Mouse (Mus musculus): ENCODE data around the gene Tmem221. TPM values are rescaled to one million over a fixed set of nuclear protein-coding genes. Genes with fewer than 3 reads are reported as not detected.
A peak's percentile ranks its signal among the peaks of the same experiment; 100 is the strongest.

Tmem221 gene
- polyA plus RNA-seq, 1 experiment from 2014 or later, result not detected

DNA sequence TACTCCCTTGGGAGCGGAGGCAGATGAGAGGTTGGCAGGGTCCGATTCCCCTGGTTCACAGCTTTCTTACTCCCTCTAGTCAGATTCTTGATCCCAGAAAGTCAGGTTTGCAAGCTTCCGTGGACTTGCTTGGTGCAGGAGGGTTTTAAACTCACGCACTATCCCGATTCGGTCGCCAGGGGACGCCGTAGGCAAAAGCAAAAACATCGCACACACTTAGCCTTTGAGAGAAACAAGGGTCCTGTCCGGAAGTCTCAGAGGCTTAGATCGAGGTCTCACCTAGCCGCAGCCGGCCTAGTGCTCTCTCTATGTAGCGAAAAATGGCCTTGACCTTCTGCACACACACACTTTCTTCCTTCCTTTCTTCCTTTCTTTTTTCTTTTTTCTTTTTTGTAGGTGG, 2.7 kb upstream of the Tmem221 start:
- ATAC-seq, result 0 out of 2 replicates have a peak, but pooled peaks have one; percentile 22
- Histone ChIP-seq H3K27ac (ENCODE audit: low read length) (no peak overlapping the region), H3K9me3 (replicated peaks; ENCODE audit: control insufficient read depth, low read length, poor library complexity, severe bottlenecking) (no peaks in the 10 kb centered on the region), H3K4me2 (ENCODE audit: low read length) (no peak overlapping the region), H3K36me3 (ENCODE audit: control insufficient read depth, insufficient read depth, low read length) (no peaks in the 10 kb centered on the region), H3K9ac (ENCODE audit: low read depth, low read length) (no peak overlapping the region), H3K27me3 (ENCODE audit: control insufficient read depth, insufficient read depth, low read depth, low read length) (peaks cover 65% of the 10 kb centered on the region), H3K4me1 (ENCODE audit: control insufficient read depth, insufficient read depth, low read length) (peaks cover 13% of the 10 kb centered on the region), H3K4me3 (ENCODE audit: low read depth, low read length) (no peak overlapping the region)
- 3% methylated on average over 15 of the region's 15 CpGs for whole genome bisulfite sequencing

DNA sequence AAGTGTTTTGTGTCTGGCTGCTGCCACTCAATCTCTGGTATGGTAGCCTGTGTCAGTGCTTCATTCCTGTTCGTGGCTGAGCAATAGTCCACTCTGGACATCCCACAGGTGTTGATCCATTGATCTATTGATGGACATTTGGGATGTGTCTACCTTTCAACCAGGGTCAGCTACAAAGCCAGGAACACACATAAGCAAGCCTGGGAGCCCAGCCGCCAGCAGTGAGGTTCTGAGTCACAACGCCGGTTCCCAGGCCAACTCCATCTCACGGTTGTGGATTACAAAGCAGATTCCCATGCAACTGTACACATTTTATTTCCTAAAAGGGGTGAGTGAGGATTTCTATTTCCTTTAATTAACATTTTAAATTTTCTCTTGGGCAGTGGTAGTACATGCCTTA, 2.1 kb upstream of the Tmem221 start:
- H3K9me3 ChIP-seq (replicated peaks; ENCODE audit: control insufficient read depth, low read length, poor library complexity, severe bottlenecking), result no peaks in the 10 kb centered on the region
- H3K27me3 ChIP-seq (ENCODE audit: control insufficient read depth, insufficient read depth, low read depth, low read length), result peaks cover 67% of the 10 kb centered on the region
- no peak overlapping the region for H3K9ac ChIP-seq (ENCODE audit: low read depth, low read length)
- H3K27ac ChIP-seq (ENCODE audit: low read length), result no peak overlapping the region
- H3K36me3 ChIP-seq (ENCODE audit: control insufficient read depth, insufficient read depth, low read length), result no peaks in the 10 kb centered on the region
- no peak overlapping the region for H3K4me3 ChIP-seq (ENCODE audit: low read depth, low read length)
- H3K4me2 ChIP-seq (ENCODE audit: low read length), result no peak overlapping the region
- WGBS, result 82% methylated on average over 5 of the region's 5 CpGs
- no peak for ATAC-seq
- H3K4me1 ChIP-seq (ENCODE audit: control insufficient read depth, insufficient read depth, low read length), result peaks cover 13% of the 10 kb centered on the region

DNA sequence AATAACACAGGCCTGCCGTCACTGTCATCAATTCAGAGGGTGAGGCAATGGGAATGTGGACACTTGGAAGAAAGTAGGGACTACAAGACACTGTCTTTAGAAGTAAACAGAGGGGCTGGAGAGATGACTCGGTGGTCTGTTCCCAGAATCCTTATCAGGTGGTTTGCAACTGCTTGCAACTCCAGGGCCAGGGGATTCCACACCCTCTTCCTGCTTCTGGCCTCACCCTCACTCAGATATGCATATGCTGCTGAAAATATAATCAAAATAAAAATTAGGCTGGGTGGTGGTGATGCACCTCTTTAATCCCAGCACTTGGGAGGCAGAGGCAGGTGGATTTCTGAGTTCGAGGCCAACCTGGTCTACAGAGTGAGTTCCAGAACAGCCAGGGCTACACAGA, 1.4 kb upstream of the Tmem221 start:
- Histone ChIP-seq H3K27me3 (ENCODE audit: control insufficient read depth, insufficient read depth, low read depth, low read length) (peaks cover 68% of the 10 kb centered on the region), H3K4me3 (ENCODE audit: low read depth, low read length) (no peak overlapping the region), H3K36me3 (ENCODE audit: control insufficient read depth, insufficient read depth, low read length) (no peaks in the 10 kb centered on the region), H3K4me1 (ENCODE audit: control insufficient read depth, insufficient read depth, low read length) (peaks cover 13% of the 10 kb centered on the region), H3K27ac (ENCODE audit: low read length) (no peak overlapping the region), H3K4me2 (ENCODE audit: low read length) (no peak overlapping the region), H3K9ac (ENCODE audit: low read depth, low read length) (no peak overlapping the region), H3K9me3 (replicated peaks; ENCODE audit: control insufficient read depth, low read length, poor library complexity, severe bottlenecking) (no peaks in the 10 kb centered on the region)
- no peak for ATAC-seq
- 78% methylated on average over 3 of the region's 3 CpGs for WGBS

DNA sequence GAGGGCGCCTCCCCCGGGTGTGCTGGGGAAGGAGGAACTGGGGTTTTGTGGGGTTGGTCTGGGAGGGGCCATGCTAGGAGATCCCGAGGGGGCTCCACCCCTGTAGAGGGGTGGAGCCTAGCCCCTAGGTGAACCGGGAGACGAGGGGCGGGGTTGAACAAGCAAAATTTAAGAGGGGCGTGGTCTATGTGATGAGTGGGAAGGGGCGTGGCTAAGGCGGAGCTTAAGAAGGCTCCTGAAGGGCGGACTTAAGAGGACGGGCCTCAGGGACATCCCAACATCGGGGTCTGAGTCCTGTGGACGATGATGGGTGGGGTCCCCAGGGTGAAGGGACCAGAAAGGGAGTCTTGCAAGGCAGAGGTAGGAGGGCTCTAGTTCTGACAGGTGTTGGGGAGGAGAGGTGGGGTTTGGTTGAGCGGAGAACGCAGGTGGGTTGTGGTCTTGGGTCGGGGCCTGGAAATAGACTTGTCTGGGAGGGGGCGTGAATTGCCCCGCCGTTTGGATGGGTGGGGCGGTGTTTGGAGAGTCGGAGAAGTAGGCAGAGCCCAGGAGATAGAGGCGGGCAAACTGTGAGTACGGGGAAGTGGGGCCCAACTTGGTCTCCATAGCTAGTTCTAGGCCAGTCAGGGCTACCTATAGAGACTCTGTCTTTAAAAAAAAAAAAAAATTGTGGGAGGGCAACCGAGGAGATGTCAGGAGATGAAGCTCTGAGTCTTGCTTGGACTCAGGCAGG, 453 bp upstream of the Tmem221 start:
- Histone ChIP-seq H3K4me2 (ENCODE audit: low read length) (peak overlapping the region; percentile 39), H3K27ac (ENCODE audit: low read length) (no peak overlapping the region), H3K4me3 (ENCODE audit: low read depth, low read length) (0 out of 2 replicates have a peak overlapping the region, but pooled peaks have one; percentile 20), H3K9me3 (replicated peaks; ENCODE audit: control insufficient read depth, low read length, poor library complexity, severe bottlenecking) (no peaks in the 10 kb centered on the region), H3K4me1 (ENCODE audit: control insufficient read depth, insufficient read depth, low read length) (peaks cover 13% of the 10 kb centered on the region), H3K36me3 (ENCODE audit: control insufficient read depth, insufficient read depth, low read length) (no peaks in the 10 kb centered on the region), H3K27me3 (ENCODE audit: control insufficient read depth, insufficient read depth, low read depth, low read length) (peaks cover 69% of the 10 kb centered on the region), H3K9ac (ENCODE audit: low read depth, low read length) (no peak overlapping the region)
- 2% methylated on average over 24 of the region's 24 CpGs for WGBS
- no peak for ATAC-seq

DNA sequence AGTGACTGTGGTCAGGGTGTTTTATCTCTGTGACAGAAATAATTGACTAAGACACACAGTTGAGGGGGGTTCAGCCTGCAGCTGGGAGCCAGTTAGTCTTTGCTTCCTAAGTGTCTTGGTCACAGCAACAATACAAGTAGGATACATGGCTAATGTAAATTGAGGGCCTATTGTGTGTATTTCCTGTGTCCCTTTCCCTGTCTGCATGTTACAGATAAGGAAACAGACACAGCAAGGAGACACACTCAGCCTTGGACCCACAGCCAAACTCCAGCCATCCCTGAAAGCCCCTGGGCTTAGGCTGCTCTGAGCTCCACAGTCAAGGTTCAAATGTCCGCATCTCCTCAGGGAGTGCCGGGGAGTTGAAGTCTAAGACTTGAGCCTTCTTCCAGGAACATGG, 4.0 kb downstream of the Tmem221 start:
- no peak for ATAC-seq
- 90% methylated on average over 2 of the region's 2 CpGs for WGBS
- Histone ChIP-seq H3K9me3 (replicated peaks; ENCODE audit: control insufficient read depth, low read length, poor library complexity, severe bottlenecking) (no peaks in the 10 kb centered on the region), H3K27me3 (ENCODE audit: control insufficient read depth, insufficient read depth, low read depth, low read length) (peaks cover 39% of the 10 kb centered on the region), H3K27ac (ENCODE audit: low read length) (no peak overlapping the region), H3K36me3 (ENCODE audit: control insufficient read depth, insufficient read depth, low read length) (no peaks in the 10 kb centered on the region), H3K9ac (ENCODE audit: low read depth, low read length) (no peak overlapping the region), H3K4me2 (ENCODE audit: low read length) (no peak overlapping the region), H3K4me1 (ENCODE audit: control insufficient read depth, insufficient read depth, low read length) (peaks cover 8% of the 10 kb centered on the region), H3K4me3 (ENCODE audit: low read depth, low read length) (no peak overlapping the region)

DNA sequence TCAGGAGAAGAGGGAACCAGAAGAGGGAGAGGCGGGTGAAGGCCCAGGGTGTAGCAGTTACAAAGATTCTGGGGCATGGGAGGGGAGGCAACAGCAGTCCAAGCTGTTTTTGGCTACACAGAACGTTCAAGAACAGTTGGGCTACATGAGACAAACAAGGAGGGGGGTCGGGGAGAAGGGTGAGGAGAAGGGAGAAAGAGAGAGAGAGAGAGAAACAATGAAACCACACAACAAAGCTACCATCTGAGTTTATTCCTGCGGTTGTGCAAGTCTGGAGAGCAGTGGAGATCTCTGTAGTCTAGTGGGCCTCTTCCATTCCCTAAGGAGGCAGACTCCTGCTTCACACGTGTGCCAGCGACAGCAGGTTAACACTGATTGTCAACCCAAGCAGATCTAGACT, 4.7 kb downstream of the Tmem221 start:
- Histone ChIP-seq H3K9me3 (replicated peaks; ENCODE audit: control insufficient read depth, low read length, poor library complexity, severe bottlenecking) (no peaks in the 10 kb centered on the region), H3K4me3 (ENCODE audit: low read depth, low read length) (no peak overlapping the region), H3K36me3 (ENCODE audit: control insufficient read depth, insufficient read depth, low read length) (no peaks in the 10 kb centered on the region), H3K27me3 (ENCODE audit: control insufficient read depth, insufficient read depth, low read depth, low read length) (peaks cover 32% of the 10 kb centered on the region), H3K9ac (ENCODE audit: low read depth, low read length) (no peak overlapping the region), H3K4me2 (ENCODE audit: low read length) (no peak overlapping the region), H3K27ac (ENCODE audit: low read length) (no peak overlapping the region), H3K4me1 (ENCODE audit: control insufficient read depth, insufficient read depth, low read length) (peaks cover 6% of the 10 kb centered on the region)
- 73% methylated on average over 6 of the region's 6 CpGs for WGBS
- ATAC-seq, result no peak

DNA sequence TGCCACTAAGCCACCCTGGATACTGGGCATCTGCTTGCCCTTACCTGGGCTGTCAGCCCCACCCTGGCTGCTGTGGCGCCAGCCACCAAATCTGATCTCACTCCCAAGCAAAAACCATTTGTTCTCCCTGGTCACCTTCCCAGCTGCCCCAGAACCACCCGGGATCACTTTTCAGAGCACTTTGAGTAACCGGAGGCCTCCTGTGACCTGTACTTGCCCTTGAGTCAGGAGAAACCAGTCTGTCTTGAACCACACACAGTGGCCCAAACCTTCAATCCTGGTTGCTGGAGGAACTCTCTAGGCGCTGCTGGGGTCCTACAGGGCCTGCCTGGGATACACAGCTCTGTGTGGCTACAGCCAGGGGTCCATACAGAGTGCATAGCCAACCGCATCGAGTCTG, 5.9 kb downstream of the Tmem221 start:
- WGBS, result 81% methylated on average over 6 of the region's 6 CpGs
- H3K4me3 ChIP-seq (ENCODE audit: low read depth, low read length), result no peak overlapping the region
- H3K36me3 ChIP-seq (ENCODE audit: control insufficient read depth, insufficient read depth, low read length), result peaks cover 9% of the 10 kb centered on the region
- no peaks in the 10 kb centered on the region for H3K9me3 ChIP-seq (replicated peaks; ENCODE audit: control insufficient read depth, low read length, poor library complexity, severe bottlenecking)
- no peak overlapping the region for H3K4me2 ChIP-seq (ENCODE audit: low read length)
- H3K27me3 ChIP-seq (ENCODE audit: control insufficient read depth, insufficient read depth, low read depth, low read length), result peaks cover 20% of the 10 kb centered on the region
- no peak overlapping the region for H3K9ac ChIP-seq (ENCODE audit: low read depth, low read length)
- ATAC-seq, result no peak
- no peak overlapping the region for H3K27ac ChIP-seq (ENCODE audit: low read length)
- no peaks in the 10 kb centered on the region for H3K4me1 ChIP-seq (ENCODE audit: control insufficient read depth, insufficient read depth, low read length)

DNA sequence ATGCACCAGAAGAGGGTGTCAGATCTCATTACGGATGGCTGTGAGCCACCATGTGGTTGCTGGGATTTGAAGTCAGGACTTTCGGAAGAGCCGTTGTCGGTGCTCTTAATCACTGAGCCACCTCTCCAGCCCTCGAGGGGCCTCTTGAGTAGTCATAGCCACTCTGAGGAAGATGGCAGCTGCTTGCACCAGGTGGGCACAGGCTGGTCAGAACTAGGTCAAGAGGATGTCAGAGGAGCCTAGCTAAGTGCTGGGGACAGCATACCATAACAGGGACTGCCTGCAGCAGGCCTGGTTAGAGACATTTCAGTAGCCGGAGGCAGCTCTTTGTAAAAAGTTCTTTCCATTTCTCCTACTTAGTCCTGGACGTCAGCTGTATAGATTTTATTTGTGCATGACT, 7.9 kb downstream of the Tmem221 start:
- WGBS, result 71% methylated on average over 7 of the region's 7 CpGs
- ATAC-seq, result no peak
- no peaks in the 10 kb centered on the region for H3K4me1 ChIP-seq (ENCODE audit: control insufficient read depth, insufficient read depth, low read length)

DNA sequence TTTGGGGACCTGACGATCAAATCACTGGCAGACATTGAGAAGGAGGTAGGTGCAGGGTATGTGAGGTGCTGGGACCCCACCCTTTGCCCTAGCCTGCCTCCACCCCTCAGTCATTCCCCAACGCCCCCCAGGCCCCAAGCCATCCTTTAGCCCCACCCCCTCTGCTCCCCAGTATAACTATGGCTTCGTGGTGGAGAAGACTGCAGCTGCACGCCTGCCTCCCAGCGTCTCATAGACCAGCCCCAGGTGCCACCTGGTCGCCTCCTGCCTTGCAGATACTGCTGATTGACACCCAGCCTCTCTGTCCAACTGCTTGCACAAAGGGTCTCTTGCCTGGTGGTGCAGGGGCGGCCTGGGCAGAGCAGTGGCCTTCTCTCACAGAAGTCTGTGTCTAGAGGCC, 11.1 kb downstream of the Tmem221 start:
- H3K36me3 ChIP-seq (ENCODE audit: control insufficient read depth, insufficient read depth, low read length), result peaks cover 18% of the 10 kb centered on the region
- ATAC-seq, result no peak
- H3K4me3 ChIP-seq (ENCODE audit: low read depth, low read length), result no peak overlapping the region
- no peak overlapping the region for H3K27ac ChIP-seq (ENCODE audit: low read length)
- no peaks in the 10 kb centered on the region for H3K27me3 ChIP-seq (ENCODE audit: control insufficient read depth, insufficient read depth, low read depth, low read length)
- no peaks in the 10 kb centered on the region for H3K9me3 ChIP-seq (replicated peaks; ENCODE audit: control insufficient read depth, low read length, poor library complexity, severe bottlenecking)
- no peak overlapping the region for H3K9ac ChIP-seq (ENCODE audit: low read depth, low read length)
- 89% methylated on average over 7 of the region's 7 CpGs for WGBS
- H3K4me1 ChIP-seq (ENCODE audit: control insufficient read depth, insufficient read depth, low read length), result peaks cover 6% of the 10 kb centered on the region
- H3K4me2 ChIP-seq (ENCODE audit: low read length), result no peak overlapping the region

More for the DNA sequence above, 7.9 kb downstream of the Tmem221 start:
- no peak overlapping the region for H3K9ac ChIP-seq (ENCODE audit: low read depth, low read length)
- H3K36me3 ChIP-seq (ENCODE audit: control insufficient read depth, insufficient read depth, low read length), result peaks cover 12% of the 10 kb centered on the region
- H3K9me3 ChIP-seq (replicated peaks; ENCODE audit: control insufficient read depth, low read length, poor library complexity, severe bottlenecking), result no peaks in the 10 kb centered on the region
- H3K4me3 ChIP-seq (ENCODE audit: low read depth, low read length), result no peak overlapping the region
- peaks cover 5% of the 10 kb centered on the region; the same call in 1 of the 2 replicates for H3K27me3 ChIP-seq (ENCODE audit: control insufficient read depth, insufficient read depth, low read depth, low read length)
- H3K27ac ChIP-seq (ENCODE audit: low read length), result no peak overlapping the region
- H3K4me2 ChIP-seq (ENCODE audit: low read length), result no peak overlapping the region
